Mouse (Mus musculus) forebrain, embryonic 14.5 days (tissue): ENCODE data around the gene Dhdds. TPM values are rescaled to one million over a fixed set of nuclear protein-coding genes. Genes with fewer than 3 reads are reported as not detected.

Experiments
- ATAC-seq: fragments of 200-750 bp; cut with Nextera tagmentation; 2 replicates; pipeline ENCODE4 v1.8.0; 2017; ENCODE audit warnings: mild to moderate bottlenecking, moderate library complexity
- DNase-seq: peaks from one replicate; pipeline ENCODE4 v3.0.0-alpha.2; 2015; ENCODE audit warnings: low spot score
- H3K27ac ChIP-seq: fragments of 300-500 bp; sonication (generic); 2 replicates; pipeline ENCODE4 v1.5.1; 2014; ENCODE audit warnings: low read depth, mild to moderate bottlenecking, control low read depth, low read length, moderate library complexity
- H3K27me3 ChIP-seq: fragments of 300-500 bp; sonication (generic); replicated peaks from 2 replicates; pipeline ENCODE4 v1.6.1; 2014; ENCODE audit warnings: low read length, control low read depth, mixed read lengths; ENCODE audit not compliant: control insufficient read depth, insufficient read depth
- H3K36me3 ChIP-seq: fragments of 300-500 bp; sonication (generic); 2 replicates; pipeline ENCODE4 v1.6.1; 2014; ENCODE audit warnings: low read length, control low read depth; ENCODE audit not compliant: control insufficient read depth, insufficient read depth
- H3K4me1 ChIP-seq: fragments of 300-500 bp; sonication (generic); 2 replicates; pipeline ENCODE4 v1.6.1; 2014; ENCODE audit warnings: antibody characterized with exemption, low read length, control low read depth; ENCODE audit not compliant: control insufficient read depth, insufficient read depth
- H3K4me2 ChIP-seq: fragments of 300-500 bp; sonication (generic); 2 replicates; pipeline ENCODE4 v1.6.1; 2014; ENCODE audit warnings: mild to moderate bottlenecking, control low read depth, low read length
- H3K4me3 ChIP-seq: fragments of 300-500 bp; sonication (generic); 2 replicates; pipeline ENCODE4 v1.5.1; 2014; ENCODE audit warnings: low read depth, low read length, control low read depth
- H3K9ac ChIP-seq: fragments of 300-500 bp; sonication (generic); 2 replicates; pipeline ENCODE4 v1.6.1; 2014; ENCODE audit warnings: mild to moderate bottlenecking, low read length, control low read depth, moderate library complexity
- H3K9me3 ChIP-seq: fragments of 300-500 bp; sonication (generic); replicated peaks from 2 replicates; pipeline ENCODE4 v1.6.1; 2016; ENCODE audit warnings: low read length, control low read depth, mixed read lengths; ENCODE audit not compliant: control insufficient read depth
- WGBS: fragments of 180-500 bp; shearing (Covaris S2); extraction: QIAGEN DNeasy Blood & Tissue Kit; methylation state at CpG from one replicate; pipeline ENCODE4 v1.1.7; 2014; 5-methylcytosine and 5-hydroxymethylcytosine counted together
- polyA plus RNA-seq: library from polyadenylated mRNA; unstranded; fragments of >200 nt; fragmentation: Nextera tagmentation; extraction: Ambion mirVana; gene quantifications from 2 replicates; pipeline ENCODE4 v1.2.1, GENCODE M21; 2014

Gene Dhdds
- polyA plus RNA-seq, 1 experiment from 2014 or later = 52.7 TPM

DNA sequence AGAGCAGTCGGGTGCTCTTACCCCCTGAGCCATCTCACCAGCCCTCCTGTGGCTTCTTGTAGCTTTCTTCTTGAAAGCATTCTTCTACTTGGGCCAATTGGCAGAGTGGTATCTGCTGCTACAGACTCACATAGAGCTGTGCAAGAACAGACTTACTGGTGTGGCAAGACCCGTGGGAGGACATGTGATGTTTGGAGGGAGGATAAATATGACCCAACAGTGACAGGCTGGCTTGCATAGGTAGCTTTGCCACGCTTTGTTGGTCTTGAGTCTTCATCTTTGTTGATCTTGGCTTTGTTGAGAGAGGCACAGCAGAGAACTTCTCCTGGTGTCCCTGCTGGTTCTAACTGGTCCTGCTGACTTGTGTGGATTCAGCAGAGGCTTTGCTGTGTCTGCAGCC lies 56.9 kb downstream of the Dhdds start:
- 85% methylated on average over 3 of the region's 3 CpGs for WGBS
- no peaks in the 10 kb centered on the region for H3K27me3 ChIP-seq
- no peaks in the 10 kb centered on the region for H3K4me1 ChIP-seq
- H3K27ac ChIP-seq = no peak overlapping the region
- peaks cover 4% of the 10 kb centered on the region; the same call in 1 of the 2 replicates for H3K9me3 ChIP-seq
- H3K4me2 ChIP-seq = no peak overlapping the region
- H3K36me3 ChIP-seq = no peaks in the 10 kb centered on the region
- DNase-seq (no peak), ATAC-seq (no peak)
- no peak overlapping the region for H3K9ac ChIP-seq
- H3K4me3 ChIP-seq = no peak overlapping the region

DNA sequence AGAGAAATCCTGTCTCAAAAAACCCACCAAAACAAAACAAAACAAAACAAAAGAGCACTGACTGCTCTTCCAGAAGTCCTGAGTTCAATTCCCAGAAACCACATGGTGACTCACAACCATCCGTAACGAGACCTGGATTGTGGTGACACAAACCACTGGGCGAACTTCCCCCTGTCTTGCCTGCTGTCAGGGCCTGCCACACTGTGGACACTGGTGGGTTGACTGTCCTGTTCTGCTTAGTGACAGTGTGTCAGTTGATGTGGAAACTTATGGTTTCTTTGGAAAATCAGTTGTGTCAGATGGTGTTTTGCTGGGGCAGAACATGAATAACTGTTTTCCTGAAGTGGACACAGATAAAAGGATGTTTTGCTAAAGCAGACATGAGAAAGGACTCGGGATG lies 58.0 kb downstream of the Dhdds start:
- no peak overlapping the region for H3K4me2 ChIP-seq
- DNase-seq (no peak), ATAC-seq (no peak)
- peaks cover 4% of the 10 kb centered on the region; the same call in 1 of the 2 replicates for H3K9me3 ChIP-seq
- H3K27me3 ChIP-seq = no peaks in the 10 kb centered on the region
- no peak overlapping the region for H3K27ac ChIP-seq
- H3K4me1 ChIP-seq = no peaks in the 10 kb centered on the region
- no peaks in the 10 kb centered on the region for H3K36me3 ChIP-seq
- 92% methylated on average over 4 of the region's 4 CpGs for WGBS
- no peak overlapping the region for H3K9ac ChIP-seq
- H3K4me3 ChIP-seq = no peak overlapping the region

DNA sequence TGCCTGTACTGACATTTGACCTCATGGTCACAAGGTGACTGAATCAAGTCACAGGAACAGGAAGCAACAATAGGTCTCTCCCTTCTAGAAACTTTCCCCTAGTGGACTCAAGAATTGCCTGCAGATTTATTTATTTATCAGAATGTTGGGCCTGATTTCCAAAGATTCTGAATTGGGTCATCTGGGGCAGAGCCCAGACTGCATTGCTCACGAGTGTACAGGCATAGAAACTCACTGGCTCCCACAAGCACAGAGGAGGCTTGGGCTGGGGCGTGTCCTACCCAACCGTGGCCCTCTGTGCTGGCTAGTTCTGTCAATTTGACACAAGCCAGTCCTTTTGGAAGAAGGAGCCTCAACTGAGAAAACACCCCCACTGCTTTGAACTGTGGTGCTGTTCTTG lies 59.1 kb downstream of the Dhdds start:
- H3K27ac ChIP-seq = no peak overlapping the region
- H3K4me3 ChIP-seq = no peak overlapping the region
- no peaks in the 10 kb centered on the region for H3K36me3 ChIP-seq
- DNase-seq (no peak), ATAC-seq (no peak)
- H3K9ac ChIP-seq = no peak overlapping the region
- no peaks in the 10 kb centered on the region for H3K27me3 ChIP-seq
- WGBS = 46% methylated on average over 3 of the region's 3 CpGs
- no peaks in the 10 kb centered on the region for H3K4me1 ChIP-seq
- no peak overlapping the region for H3K4me2 ChIP-seq
- peaks cover 4% of the 10 kb centered on the region; the same call in 1 of the 2 replicates for H3K9me3 ChIP-seq

DNA sequence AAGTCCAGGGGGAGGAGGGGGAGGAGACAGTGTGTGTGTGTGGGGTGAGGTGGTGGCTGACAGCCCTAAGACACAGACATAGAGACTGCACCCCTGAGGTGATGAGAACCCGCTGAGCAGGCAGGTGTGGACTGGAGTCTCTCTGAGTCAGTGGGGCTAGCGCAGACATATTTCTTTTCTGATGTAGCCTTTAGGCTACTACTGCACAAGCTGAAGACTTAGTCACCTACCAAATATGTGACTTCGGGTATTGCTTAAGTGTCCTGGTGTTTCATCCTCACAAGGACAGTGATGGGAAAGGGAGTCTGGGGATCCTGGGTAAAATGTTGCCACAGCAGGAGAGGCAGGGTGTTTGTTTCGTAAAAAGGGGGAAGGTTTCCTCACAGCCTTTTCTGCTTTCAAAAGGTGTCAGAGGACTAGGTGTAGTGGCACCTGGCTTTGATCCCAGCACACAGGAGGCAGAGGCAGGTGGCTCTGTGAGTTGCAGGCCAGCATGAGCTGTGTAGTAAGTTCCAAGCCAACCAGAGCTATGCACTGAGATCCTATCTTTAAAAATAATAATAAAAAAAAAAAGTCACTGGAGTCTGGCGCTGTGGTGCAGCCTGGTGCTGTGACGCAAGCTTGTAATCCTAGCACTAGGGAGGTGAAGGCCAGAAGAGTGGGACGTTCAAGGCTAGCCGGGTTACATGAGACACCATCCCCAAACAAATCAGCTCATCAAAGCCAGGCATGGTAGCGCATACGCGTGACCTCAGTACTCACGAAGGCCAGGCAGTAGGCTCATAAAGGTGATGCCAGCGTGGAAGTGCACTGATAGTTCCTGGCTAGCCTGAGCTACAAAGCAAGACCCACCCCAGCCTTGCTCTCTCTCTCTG lies 60.1 kb downstream of the Dhdds start:
- H3K36me3 ChIP-seq = no peaks in the 10 kb centered on the region
- ATAC-seq (no peak), DNase-seq (no peak)
- no peak overlapping the region for H3K4me2 ChIP-seq
- no peaks in the 10 kb centered on the region for H3K27me3 ChIP-seq
- no peak overlapping the region for H3K4me3 ChIP-seq
- 88% methylated on average over 13 of the region's 13 CpGs for WGBS
- no peaks in the 10 kb centered on the region for H3K4me1 ChIP-seq
- no peaks in the 10 kb centered on the region for H3K9me3 ChIP-seq
- H3K9ac ChIP-seq = no peak overlapping the region
- no peak overlapping the region for H3K27ac ChIP-seq

DNA sequence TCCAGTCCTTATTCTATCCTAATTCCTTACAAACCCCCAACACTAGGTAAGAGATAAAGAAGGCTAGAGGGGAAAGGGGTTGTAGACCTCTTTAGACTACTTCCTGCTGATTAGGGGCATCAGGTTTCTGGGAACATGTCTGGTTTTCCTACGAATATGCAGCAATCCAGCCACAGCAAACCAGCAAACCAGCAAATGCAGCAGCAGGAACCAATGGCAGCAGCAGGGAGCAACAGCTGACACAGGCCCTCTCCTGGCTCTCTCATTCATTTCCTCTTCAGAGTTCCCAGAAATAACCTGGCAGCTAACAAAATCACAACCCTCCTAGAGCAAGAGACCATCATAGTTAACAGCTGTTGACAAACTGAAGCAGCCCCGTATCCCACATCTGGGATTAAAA lies 62.6 kb downstream of the Dhdds start:
- Histone ChIP-seq H3K9me3 (no peaks in the 10 kb centered on the region), H3K9ac (no peak overlapping the region), H3K27ac (no peak overlapping the region), H3K4me2 (no peak overlapping the region), H3K4me1 (no peaks in the 10 kb centered on the region), H3K27me3 (no peaks in the 10 kb centered on the region), H3K4me3 (no peak overlapping the region), H3K36me3 (no peaks in the 10 kb centered on the region)
- DNase-seq = no peak
- no peak for ATAC-seq
- WGBS = 72% methylated on average over 2 of the region's 2 CpGs

DNA sequence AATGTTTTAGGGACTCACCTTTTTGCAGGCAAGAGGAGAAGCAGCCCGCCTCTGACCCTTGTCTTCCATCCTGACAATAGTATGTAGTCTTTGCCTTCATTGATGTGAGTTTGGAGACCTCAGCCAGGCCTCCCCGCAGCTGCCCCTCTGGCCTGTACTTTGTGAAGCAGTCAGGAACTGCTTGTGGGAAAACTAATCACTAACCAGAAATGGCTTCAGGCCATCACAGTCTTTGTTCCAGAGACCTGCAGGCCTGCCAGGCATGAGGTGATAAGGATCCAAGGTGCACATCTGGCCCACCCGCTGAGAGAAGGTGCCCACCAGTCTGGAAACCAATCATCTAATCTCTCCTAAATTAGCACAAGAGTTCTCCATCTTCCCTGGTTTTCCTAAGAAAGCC lies 68.9 kb downstream of the Dhdds start:
- 68% methylated on average over 3 of the region's 3 CpGs for WGBS
- ATAC-seq = no peak
- H3K36me3 ChIP-seq = no peaks in the 10 kb centered on the region
- H3K9me3 ChIP-seq = no peaks in the 10 kb centered on the region
- DNase-seq = no peak
- no peaks in the 10 kb centered on the region for H3K27me3 ChIP-seq
- no peak overlapping the region for H3K4me3 ChIP-seq
- H3K4me2 ChIP-seq = no peak overlapping the region
- H3K27ac ChIP-seq = no peak overlapping the region
- H3K9ac ChIP-seq = no peak overlapping the region
- H3K4me1 ChIP-seq = no peaks in the 10 kb centered on the region

DNA sequence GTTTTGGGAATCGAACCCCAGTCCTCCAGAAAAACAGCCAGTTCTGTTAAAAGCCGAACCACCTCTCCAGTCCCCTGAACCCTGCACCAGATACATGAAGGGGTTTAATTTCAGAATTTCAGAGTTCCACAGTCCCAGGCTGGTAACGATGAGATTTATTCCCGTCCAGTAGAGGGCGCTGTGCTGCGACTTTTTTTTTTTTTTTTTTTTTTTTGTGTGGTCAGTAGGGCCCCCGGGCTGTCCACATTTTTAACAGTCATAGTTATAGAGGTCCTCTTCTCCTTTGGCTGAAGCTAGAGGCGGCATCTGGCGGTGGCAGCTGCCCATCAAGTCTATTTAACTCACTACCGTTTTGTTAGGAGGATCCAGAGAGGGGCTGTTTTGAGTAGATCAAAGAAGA lies 69.4 kb downstream of the Dhdds start:
- whole genome bisulfite sequencing = 16% methylated on average over 10 of the region's 10 CpGs
- no peak overlapping the region for H3K4me3 ChIP-seq
- no peak for DNase-seq

DNA sequence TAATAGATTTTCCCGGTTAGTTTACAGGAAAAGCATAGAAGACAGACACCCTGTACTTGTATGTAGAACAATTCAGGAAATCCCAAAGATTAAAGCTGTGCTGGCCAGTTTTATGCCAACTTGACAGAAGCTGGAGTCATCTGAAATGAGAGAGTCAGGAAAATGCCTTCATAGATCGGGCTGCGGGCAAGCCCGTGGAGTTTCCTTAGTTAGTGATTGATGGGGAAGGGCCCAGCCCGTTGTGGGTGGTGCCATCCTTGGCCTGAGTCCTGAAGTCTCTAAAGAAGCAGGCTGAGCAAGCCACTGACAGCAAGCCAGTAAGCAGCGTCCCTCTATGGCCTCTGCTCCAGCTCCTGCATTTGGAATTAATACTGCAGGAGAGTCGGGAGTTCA lies 71.4 kb downstream of the Dhdds start:
- ATAC-seq (no peak), DNase-seq (no peak)
- H3K4me2 ChIP-seq = no peak overlapping the region
- H3K9ac ChIP-seq = no peak overlapping the region
- H3K4me1 ChIP-seq = no peaks in the 10 kb centered on the region
- no peaks in the 10 kb centered on the region for H3K36me3 ChIP-seq
- H3K27me3 ChIP-seq = no peaks in the 10 kb centered on the region
- no peak overlapping the region for H3K27ac ChIP-seq
- 59% methylated on average over 7 of the region's 7 CpGs for WGBS
- no peaks in the 10 kb centered on the region for H3K9me3 ChIP-seq
- no peak overlapping the region for H3K4me3 ChIP-seq

More for the DNA sequence above, 69.4 kb downstream of the Dhdds start:
- Histone ChIP-seq H3K9ac (no peak overlapping the region), H3K4me2 (no peak overlapping the region), H3K27ac (no peak overlapping the region), H3K27me3 (no peaks in the 10 kb centered on the region), H3K9me3 (no peaks in the 10 kb centered on the region), H3K4me1 (no peaks in the 10 kb centered on the region), H3K36me3 (no peaks in the 10 kb centered on the region)
- ATAC-seq = no peak

DNA sequence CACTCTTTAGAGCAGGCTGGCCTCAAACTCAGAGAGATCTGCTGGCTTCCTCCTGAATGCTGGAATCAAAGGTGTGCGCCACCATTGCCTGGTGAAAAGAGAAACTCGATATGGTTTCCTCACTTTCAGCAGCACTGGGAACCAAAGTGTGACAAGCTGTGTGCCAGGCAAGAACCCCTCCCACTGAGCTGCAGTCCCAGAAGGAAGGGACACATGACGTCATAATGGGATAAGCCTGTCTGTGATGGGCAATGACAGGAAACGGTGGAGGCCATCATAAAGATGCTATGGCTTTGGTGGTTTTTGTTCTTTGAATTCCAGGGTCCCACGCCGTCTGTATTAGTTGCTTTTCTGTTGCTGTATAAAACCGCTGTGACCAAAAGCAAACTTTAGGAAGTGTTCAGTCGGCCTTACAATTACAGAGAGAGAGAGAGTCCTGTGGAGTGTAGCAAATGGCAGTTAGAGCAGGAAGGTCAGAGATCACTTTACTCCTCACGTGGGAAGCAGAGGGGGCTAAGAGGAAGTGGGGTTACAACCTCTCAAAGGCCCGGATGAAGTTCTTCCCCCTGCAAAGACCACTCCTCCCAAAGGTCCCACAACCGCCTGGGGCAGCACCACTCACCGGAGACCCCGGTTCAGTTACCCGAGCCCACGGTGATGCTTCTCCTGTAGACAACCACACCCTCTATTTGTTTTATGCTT lies 72.0 kb downstream of the Dhdds start:
- no peaks in the 10 kb centered on the region for H3K36me3 ChIP-seq
- ATAC-seq (no peak), DNase-seq (no peak)
- no peak overlapping the region for H3K4me2 ChIP-seq
- H3K4me3 ChIP-seq = no peak overlapping the region
- no peak overlapping the region for H3K27ac ChIP-seq
- no peak overlapping the region for H3K9ac ChIP-seq
- no peaks in the 10 kb centered on the region for H3K27me3 ChIP-seq
- no peaks in the 10 kb centered on the region for H3K9me3 ChIP-seq
- 75% methylated on average over 15 of the region's 15 CpGs for WGBS
- no peaks in the 10 kb centered on the region for H3K4me1 ChIP-seq
